Mouse (Mus musculus) left cerebral cortex, postnatal 36 days (tissue): ENCODE measurements around the gene Gcnt7. TPM values are rescaled to one million over a fixed set of nuclear protein-coding genes. Genes with fewer than 3 reads are reported as not detected.
A peak's percentile ranks its signal among the peaks of the same experiment; 100 is the strongest.

Source experiments
- DNase-seq, 2 experiments: peaks; one replicate each; pipeline ENCODE4 v3.0.0; 2021 to 2022; ENCODE audit warnings: low spot score in 2 of 2, mixed read lengths in 1 of 2
- intact Hi-C: fragments of 180-260 bp; cut with DNase I; formaldehyde crosslinking; loops from one replicate; pipeline ENCODE4 v1.15.1; 2025
- total RNA-seq, 2 experiments: library from RNA; stranded (reverse); gene quantifications; 2 replicates each; pipeline ENCODE4 v1.2.3; 2021

Gcnt7 gene
- total RNA-seq, 2 experiments from 2014 or later: not detected

DNA sequence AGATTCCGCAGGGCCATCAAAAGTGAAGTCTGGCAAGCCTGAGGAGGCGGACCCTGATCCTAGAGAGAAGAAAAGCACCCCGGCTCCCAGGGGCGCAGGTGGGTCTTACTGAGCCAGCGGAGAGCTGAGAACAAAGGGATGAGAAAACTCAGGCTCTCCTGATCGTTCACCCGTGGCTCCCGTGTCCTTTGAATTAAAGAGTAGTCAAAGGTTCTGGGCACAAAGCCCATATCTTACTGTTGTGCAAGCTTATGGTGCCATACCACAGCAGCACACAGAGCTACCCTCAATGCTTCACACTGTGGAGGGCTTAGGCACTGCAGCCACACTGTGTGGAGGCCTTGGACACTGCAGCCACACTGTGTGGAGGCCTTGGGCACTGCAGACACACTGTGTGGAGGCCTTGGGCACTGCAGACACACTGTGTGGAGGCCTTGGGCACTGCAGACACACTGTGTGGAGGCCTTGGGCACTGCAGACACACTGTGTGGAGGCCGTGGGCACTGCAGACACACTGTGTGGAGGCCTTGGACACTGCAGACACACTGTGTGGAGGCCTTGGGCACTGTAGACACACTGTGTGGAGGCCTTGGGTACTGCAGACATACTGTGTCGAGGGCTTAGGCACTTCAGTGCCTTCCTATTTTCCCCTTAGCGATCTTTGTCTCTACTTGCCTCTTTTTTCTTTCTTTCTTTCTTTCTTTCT lies 8.2 kb upstream of the Gcnt7 start:
- intact Hi-C loops: no loop called here
- DNase-seq: no peak

DNA sequence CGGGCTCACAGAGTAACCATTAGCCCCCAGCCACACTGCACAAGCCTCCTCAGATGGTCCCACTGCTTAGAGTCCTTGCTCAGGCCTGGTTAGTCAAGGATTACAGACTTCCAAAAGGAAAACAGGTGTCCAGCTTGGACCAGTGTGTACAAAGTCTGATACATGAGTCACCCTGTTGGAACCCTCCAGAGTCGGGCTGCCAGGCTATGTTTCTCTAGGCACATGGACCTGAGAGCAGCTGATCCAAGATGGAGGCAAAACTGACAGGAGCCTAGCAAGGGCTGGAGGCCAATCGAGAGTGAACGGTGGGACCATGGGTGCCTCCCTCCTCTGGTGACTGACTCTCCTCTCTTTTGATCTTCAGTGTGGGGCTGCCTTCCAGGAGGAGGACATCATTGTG lies 4.4 kb upstream of the Gcnt7 start:
- DNase-seq: no peak
- intact Hi-C loops: no loop called here

DNA sequence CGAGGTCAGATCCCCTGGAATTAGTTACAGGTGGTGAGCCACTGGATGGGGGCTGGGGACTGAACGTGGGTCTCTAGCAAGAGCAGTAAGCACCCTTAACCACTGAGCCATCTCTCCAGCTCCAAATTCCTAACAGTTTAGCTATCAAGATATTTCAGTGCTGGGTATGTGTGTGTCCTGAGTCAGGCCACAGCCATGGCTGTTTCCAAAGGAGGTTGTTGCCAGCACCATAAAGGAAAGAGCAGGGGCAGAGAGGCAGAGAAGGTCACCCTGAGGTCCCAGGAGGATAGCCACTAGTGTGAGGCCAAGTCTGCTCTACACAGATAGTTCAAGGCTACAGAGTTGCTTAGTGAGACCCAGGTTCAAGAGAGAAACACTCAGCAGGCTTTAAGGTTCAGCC lies 2.3 kb upstream of the Gcnt7 start:
- intact Hi-C loops: no loop called here
- no peak for DNase-seq

DNA sequence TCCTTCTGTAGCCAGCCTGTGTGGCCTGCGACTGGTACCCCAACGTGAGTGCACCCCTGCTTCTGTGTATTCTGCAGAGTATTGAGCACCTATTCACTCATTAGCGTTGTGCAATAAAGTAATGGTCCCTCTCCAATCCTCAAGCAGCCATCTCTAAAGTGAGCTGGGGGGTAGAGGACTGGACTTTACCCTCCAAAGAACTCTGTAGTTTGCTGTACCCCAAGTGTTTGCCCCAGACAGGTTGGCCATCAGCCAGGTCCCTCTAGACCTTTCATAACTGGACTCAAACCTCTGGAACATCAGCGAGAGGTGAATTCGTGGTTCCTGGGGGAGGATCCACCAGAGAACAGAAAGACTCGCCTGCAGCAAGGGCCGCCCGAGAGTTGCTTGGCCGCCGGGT lies 5.9 kb downstream of the Gcnt7 start:
- DNase-seq: no peak
- intact Hi-C loops: no loop called here

DNA sequence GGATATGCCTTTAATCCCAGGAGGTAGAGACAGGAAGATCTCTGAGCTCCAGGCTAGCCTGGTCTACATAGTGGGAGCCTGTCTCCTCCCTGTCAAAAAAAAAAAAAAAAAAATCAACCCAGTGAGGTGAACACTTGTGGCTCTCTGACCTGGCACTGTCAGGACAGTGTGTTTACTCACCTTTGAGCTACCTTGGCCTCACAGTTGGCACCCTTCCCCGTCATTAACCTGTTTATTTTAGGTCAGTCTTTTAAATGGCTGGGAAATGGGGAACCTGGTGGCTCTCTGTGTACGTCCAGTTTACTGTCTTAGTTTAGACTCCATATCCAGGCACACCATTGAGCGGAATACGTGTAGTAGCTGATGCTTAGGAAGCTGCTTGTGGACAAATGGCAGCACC lies 6.4 kb downstream of the Gcnt7 start:
- DNase-seq: no peak
- intact Hi-C loops: no loop called here

DNA sequence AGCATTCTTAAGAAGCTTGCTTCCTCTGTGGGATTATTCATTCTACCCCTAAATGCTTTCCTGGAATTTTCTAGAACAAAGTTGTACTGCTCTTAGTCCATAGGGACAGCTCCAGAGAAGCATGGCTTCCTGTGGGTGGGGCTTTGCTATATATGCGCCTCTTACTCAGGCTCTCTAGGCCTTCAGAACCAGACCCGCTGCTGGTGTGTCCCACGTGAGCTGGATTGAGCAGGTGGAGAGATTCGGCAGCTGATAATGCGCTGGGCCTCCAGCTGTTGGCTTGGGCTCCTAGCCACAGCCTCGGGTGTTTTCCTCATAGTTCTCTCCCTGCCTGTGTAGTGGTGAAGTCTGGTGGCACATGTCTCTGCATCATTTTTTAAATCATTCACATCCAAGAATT lies 7.8 kb downstream of the Gcnt7 start:
- no peak for DNase-seq
- intact Hi-C loops: no loop called here

DNA sequence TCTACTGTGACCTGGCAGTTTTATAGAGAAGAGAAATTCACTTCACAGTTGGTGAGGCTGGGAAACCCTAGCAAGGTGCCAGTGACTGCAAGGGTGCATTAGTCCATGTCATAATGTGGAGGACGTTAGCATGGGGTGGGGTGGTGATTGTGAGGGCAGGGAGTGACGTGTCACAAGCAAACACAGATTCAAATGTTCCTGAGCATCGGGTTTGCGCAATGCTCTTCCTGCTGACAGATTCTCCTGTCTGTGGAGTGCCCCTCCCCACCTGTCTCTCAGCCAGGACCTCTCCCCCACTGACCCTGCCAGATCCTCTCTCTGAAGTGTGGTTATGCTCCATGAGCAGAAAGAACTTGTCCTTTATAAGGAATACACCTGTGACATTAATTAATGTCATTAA lies 10.1 kb downstream of the Gcnt7 start:
- DNase-seq: no peak

DNA sequence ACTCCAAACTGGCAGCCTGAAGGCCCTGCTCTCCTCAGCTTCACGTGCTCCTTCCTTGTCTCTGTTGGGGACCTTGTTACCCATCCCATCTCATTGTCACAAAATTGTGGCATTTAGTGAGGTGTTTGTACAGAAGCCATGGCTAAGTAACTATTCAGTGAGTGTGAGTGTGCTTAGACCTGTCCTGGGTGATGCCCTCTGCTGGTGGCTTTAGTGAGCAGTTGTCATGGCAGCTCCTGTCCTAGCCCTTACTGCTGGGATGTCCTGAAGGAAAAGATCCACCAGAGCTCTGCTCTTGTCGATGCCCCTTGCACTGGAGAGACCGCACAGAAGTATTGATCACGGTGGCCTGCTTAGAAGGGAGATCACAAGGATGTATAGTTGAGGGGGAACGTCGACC lies 11.1 kb downstream of the Gcnt7 start:
- no peak for DNase-seq
- intact Hi-C loops: loop anchor here (5.0 kb wide), 1 partner anchor 225 kb away; no protein-coding TSS in a partner anchor

More for the DNA sequence above, 10.1 kb downstream of the Gcnt7 start:
- intact Hi-C loops: loop anchor here (5.0 kb wide), 1 partner anchor 226 kb away; no protein-coding TSS in a partner anchor

DNA sequence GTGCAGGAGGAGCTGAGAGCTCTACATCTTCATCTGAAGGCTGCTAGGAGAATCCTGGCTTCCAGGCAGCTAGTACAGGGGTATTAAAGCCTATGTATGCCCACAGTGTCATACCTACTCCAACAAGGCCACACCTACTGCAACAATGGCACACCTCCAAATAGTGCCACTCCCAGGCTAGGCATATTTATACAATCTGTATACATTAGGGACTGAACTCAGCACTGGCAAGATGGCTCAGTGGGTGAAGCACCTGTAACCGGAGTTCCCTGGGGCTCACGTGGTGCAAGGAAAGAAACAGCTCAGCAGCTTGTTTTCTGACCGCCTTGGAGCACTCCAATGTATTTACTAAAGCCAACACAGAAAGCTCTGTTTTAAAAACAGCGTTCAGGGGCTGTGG lies 12.8 kb downstream of the Gcnt7 start:
- intact Hi-C loops: loop anchor here (5.0 kb wide), 1 partner anchor 223 kb away; no protein-coding TSS in a partner anchor
- no peak for DNase-seq

DNA sequence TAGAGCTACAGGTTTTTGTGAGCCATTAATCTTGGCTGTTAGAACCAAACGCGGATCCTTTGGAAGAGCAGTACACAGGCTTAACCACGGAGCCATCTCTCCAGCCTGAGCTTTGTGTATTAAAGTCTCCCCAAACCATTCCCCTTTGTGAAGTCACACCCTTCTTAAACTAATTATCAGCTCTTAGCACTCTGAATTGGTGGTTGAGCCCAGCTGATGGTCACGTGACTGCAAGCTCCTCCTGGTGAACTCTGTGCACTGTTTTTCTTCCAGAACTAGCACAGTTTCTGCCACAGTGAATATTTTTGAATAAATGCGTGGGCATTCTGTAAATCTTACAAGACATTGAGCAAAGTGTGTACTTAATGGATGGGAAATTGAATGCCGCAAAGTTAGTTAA lies 17.2 kb downstream of the Gcnt7 start:
- intact Hi-C loops: loop anchor here (5.0 kb wide), 1 partner anchor 69 kb away; the partner anchor contains the start of genes Aurka and Cstf1
- no peak for DNase-seq

DNA sequence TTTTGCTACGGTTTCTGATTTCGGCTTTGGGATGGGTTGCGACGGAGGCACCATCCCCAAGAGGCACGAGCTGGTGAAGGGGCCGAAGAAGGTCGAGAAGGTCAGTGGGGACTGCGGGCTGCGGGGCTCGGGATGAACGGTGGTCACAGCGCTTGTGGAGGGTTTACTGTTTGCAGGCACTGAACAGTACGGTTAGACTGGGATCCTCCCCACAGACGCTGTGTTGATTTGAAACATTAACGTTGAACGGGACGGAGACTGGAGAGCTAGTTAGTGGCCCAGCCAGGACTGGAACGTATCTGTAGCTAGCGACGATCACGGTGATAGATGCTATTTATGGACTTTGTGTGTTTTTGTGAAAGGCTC lies 17.8 kb downstream of the Gcnt7 start:
- no peak for DNase-seq

DNA sequence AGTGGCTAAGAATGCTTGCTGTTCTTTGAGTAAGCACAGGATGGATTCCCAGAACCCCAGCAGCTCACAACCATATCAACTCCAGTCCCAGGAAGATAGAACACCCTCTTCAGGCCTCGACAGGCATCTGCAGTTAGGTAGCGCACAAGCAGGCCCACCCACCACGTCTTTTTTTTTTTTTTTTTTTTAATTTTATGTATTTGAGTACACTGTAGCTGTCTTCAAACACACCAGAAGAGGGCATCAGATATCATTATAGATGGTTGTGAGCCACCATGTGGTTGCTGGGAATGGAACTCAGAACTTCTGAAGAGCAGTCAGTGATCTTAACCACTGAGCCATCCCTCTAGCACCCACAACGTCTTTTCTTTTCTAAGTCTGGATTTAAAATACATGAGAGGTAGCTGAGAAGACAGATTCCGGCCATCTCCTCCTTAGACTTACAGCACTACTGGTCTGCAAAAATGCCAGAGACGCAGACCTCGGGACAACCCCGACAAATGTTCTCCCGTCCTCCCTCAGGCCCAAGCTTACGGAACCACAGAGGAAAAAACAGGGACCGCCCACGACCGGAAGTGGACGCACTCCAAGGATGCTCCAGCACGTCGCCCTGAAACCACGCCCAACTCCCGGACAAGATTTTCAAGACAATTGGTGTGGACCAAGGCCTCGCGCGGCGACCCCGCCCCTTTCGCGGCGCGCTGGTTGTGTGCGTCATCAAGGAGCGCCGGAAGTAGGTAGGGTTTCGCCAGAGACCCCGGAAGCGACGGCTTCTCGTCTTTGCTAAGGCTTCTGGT lies 18.4 kb downstream of the Gcnt7 start, which contains the start of gene Rtf2:
Gene Rtf2 (plus strand): TSS at position 714 of the 797 bp plus-strand sequence.
- DNase-seq: peak; percentile 100
- intact Hi-C loops: loop anchor here (5.0 kb wide), 1 partner anchor 68 kb away; the partner anchor contains the start of genes Aurka and Cstf1

More for the DNA sequence above, 17.8 kb downstream of the Gcnt7 start:
- intact Hi-C loops: loop anchor here (5.0 kb wide), 1 partner anchor 68 kb away; the partner anchor contains the start of genes Aurka and Cstf1

DNA sequence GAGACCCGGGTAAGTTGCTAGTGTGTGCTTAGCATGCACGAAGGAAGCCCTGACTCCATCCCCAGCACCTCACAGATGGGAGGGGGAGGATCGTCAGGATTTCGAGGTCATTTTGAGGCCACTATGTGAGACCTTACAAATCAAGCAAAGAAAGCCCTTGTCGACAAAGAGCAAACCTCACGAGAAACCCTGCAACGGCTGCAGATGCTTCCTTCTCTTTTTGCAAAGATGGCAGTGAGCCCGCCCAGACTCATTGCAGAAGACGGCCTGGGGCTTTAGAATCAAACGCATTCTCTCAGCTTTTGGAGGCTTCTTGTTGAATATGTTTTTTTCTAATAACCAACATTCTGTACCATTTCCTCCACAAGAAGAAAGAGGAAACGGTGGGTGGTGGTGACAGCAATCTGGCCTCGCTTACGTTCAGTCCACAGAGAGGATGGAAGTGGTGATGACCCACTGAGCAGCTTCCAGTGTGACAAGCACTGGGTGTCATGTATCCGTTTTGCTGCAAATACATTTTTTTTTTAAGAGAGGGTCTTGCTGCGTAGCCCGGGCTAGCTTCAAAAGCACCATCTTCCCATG lies 20.9 kb downstream of the Gcnt7 start:
- intact Hi-C loops: no loop called here
- DNase-seq: no peak

DNA sequence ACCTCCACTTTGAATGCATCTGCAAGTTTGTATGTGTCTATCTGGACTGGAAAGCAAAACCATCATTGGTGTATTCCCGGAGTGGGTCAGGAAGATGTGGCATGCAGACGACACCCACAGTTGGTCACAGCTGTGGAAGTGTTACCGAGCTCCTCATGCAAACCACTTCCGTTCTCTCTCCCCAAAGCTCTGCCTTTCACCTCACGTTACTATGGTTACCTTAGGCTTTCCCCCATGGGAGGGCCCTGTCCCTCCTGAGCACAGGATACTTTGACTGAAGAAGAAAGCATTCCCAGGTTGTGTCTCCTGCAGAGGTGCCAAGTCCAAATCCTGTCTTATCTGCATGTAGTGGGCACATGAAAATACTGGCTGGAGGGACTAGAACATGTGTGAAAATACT lies 24.6 kb downstream of the Gcnt7 start:
- no peak for DNase-seq
- intact Hi-C loops: no loop called here

DNA sequence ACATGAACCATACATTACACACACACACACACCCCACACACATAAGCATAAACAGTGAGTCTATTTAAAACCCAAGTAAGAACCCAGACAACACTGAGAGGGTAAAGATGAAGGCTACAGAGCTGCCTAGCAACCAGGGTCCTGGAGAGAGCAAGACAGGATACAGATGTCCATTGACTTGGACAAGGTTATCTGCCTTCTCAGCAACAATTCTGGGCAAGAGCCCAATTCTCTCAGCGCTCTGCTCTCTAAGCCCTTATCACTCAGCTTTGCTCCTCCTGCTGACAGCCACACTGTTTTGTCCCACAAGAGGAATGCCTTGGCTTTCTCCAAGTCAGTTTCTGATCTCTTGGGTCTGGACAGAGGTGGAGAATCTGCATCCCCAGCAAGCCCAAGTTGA lies 27.8 kb downstream of the Gcnt7 start:
- DNase-seq: no peak

DNA sequence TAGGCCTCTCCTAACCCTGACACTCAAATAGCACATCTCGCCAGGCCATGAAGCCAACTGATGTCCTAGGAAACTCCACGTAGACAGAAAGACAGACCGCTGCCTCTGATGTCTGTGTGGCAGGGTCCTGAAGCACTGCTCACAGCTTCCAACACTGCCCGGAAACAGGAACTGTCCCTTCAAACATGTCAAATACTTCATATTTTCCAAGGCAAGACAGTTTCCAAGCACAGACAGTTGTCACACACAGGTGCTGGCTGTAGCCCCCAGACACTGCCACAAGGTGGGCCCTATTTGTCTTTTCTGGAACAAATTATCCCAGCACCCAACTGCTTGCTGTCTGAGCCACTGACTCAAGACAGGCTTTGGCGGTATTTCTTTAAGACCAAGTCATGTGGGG lies 40.2 kb downstream of the Gcnt7 start:
- intact Hi-C loops: no loop called here
- DNase-seq: no peak

More for the DNA sequence above, 27.8 kb downstream of the Gcnt7 start:
- intact Hi-C loops: no loop called here

DNA sequence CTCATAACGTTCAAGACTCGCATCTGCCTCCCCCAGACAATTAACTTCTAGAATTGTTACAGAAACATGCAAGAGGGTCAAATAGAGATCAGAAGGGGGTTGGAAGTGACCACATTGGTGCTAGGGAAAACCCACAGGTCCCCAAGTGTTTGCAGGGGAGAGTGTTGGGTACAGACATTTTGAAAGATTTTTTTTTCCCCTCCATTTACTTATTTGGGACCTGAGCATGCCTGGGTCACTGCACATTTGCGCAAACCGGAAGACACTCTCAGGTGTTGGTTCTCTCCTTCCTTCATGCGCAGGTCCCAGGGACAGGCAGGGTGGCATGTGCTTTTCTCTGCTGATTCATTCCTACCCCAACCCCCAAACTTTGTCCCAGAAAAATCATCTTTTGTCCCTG lies 41.5 kb downstream of the Gcnt7 start:
- DNase-seq: no peak
- intact Hi-C loops: no loop called here

DNA sequence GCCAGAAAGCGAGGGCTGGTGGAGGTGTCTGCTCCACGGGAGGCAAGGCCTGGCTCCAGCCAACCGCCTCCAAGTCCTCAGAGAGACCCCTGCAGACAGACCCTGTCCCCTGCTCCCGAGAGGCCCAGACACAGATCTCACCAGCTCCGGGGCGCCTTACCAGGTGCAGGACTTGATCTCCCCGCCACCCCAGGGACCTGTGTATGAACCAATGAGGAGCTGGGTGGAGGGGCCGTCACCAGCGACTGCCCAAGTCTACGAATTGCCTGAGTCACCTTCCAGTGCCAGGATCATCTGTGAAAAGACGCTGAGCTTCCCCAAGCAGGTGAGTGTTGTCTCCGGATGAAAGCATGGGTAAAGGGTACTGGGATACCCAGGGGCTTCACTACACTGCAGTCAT lies 42.2 kb downstream of the Gcnt7 start:
- DNase-seq: no peak
- intact Hi-C loops: no loop called here

DNA sequence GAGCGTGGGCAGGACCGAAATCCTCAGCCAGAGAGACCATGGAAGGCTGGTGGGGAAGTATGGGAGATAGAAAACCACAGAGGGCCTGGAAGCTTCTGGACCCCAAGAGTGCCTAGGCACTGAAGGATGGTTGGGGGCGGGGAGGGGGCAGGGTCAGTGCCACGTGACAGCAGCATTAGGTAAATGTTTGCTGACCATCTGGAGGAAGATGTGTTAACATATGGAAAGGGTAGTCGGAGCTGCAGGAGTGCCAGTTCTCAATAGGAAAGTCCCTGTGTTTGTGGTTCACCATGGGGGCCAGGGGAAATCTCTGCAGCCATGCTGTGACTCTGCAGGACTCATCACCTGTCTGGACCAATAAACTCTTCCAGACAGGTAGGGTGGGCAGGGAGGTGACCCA lies 44.5 kb downstream of the Gcnt7 start:
- no peak for DNase-seq
- intact Hi-C loops: no loop called here

DNA sequence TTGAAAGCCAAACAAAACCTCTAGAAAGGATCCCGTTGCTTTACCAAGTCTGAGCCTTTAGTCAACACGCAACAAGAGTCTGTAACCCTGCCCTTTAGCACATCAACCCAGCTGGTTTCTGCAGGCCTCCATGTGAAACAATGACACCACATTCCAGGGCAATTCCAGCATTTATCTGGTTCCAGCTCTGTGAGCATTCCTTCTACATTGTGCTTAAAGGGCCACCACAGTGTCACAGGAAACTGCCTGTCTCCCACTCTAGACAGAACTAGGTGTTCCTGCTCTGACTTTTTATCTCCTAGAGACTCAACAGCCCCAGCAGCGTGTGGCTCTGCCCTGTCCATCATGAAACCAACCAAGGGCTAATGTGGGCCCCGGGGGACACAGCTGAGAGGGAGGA lies 45.1 kb downstream of the Gcnt7 start:
- intact Hi-C loops: no loop called here
- no peak for DNase-seq
